Mouse (Mus musculus): ENCODE data around the gene Pde1b.

GRCm38 (mm10) chr15:103473769-103474168 is 29.1 kb upstream of the Pde1b start:
- TF ChIP-seq CTCF (IDR thresholded peaks at IDR 0.05; ENCODE audit: low read depth, low read length) (no peak), GATA2 (IDR thresholded peaks at IDR 0.05; ENCODE audit: borderline replicate concordance, low read depth, low read length) (no peak), GATA1 (IDR thresholded peaks at IDR 0.05; ENCODE audit: borderline replicate concordance, low read length) (no peak), TAL1 (conservative IDR thresholded peaks at IDR 0.05; ENCODE audit: low read depth, low read length) (no peak)

All from G1E (cell line).